Mouse (Mus musculus) testis, adult 2 months (tissue): ENCODE results near the gene Tatdn3.

Source experiments
- CTCF ChIP-seq: fragments of 200-500 bp; IDR thresholded peaks from 2 replicates; pipeline ENCODE4 v1.5.1; 2012; ENCODE audit warnings: low read depth, mild to moderate bottlenecking, inconsistent platforms, low read length, moderate library complexity; ENCODE audit not compliant: control insufficient read depth, insufficient read depth, insufficient replicate concordance
- POLR2A ChIP-seq: fragments of 200-500 bp; IDR thresholded peaks from 2 replicates; pipeline ENCODE4 v1.6.1; 2012; ENCODE audit warnings: low read depth, mild to moderate bottlenecking, inconsistent platforms, low read length, moderate library complexity; ENCODE audit not compliant: control insufficient read depth

DNA sequence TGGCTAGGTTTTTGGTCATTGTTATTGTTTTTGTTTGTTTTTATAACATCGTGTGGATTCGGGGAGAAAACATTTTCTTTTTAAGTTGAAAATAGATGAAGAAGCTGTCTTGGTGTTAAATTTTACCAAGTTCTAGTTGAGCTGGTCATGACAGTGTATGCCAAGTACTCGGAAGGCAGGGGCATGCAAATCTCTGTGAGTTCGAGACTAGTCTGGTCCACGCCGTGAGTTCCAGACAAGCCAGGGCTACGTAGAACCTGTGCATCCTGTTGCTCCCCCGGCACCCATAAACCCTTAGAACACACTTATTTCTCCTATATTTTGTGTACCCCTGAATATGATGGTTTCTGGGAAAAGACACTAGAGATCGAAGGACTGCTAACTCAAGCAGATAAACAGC lies 968 bp upstream of the Tatdn3 start:
- TF ChIP-seq CTCF (no peak), POLR2A (no peak)
